15 mouse cellular contexts compared by ENCODE assay signal in the genomic region with DNA sequence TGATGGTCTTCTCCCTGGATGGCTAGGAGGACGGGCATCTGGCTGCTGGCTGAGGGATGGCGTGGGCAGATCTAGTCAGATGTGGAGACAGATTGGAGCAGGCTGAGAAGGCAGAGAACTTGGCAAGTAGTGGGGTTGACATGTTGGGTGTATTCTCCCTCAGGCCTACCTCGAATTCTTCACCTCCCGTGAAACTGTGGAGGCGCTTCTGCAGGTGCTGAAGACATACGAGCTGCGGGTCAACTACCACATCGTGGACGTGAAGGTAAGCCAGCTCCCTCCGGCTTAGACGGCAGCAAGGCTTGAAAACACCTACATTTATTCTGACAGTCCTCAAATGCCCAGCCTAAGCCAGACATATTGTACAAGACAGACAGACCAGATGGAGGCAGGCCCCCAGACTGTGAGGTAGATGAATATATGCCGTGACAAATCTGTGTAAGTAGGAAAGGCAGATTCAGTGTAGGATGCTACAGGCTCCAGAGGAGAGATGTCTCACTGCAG. TPM values are rescaled to one million over a fixed set of nuclear protein-coding genes. Genes with fewer than 3 reads are reported as not detected.
DNase-seq lines count a peak whose midpoint lies in the region; ATAC-seq and TF ChIP-seq lines count a peak whose summit lies in the region.
"Had no signal": no experiment of that assay in that cellular context is flagged by ENCODE, and none has a peak within 500 bp of the region (broad histone marks: within the 10 kb centered on the region; RNA-seq: fewer than 3 reads in every experiment).

No protein-coding gene starts in this region.

- peaks cover 40% of the 10 kb centered on the region for H3K36me3 ChIP-seq in lung, postnatal 0 days (ENCODE audit: insufficient read depth, low read length)

- DNase-seq in lung, postnatal 0 days (ENCODE audit: low spot score) = no peak
- DNase-seq in lung, postnatal 10 days = no peak
- peak; percentile 35 to 55 for DNase-seq in frontal cortex, postnatal 25 days (ENCODE audit: low spot score in 2 of 2)
- peak; percentile 77 to 78 for DNase-seq in layer of hippocampus, postnatal 36 days
- DNase-seq in right cerebral cortex, postnatal 10 days (ENCODE audit: low spot score in 2 of 2) = peak; percentile 72 to 82
- no peak for DNase-seq in urinary bladder, postnatal 25 days (ENCODE audit: low spot score)
- no peak for DNase-seq in cerebellum, adult 18-20 months
- DNase-seq in urinary bladder, postnatal 4 days (ENCODE audit: low spot score in 2 of 2) = no peak
- DNase-seq: heart, adult 2 months; heart, postnatal 4 days; kidney, adult 11 months; liver, postnatal 0 days had no signal

- no peaks in the 10 kb centered on the region for H3K27me3 ChIP-seq in lung, postnatal 0 days (replicated peaks; ENCODE audit: insufficient read depth, low read length)

- no peak for ATAC-seq in lung, postnatal 0 days
- ATAC-seq: CD4-positive, CD25-positive, alpha-beta regulatory T cell, adult 4 months; liver, postnatal 0 days had no signal

- no peak for TF ChIP-seq EP300 in lung, postnatal 0 days (IDR thresholded peaks at IDR 0.05)

- WGBS in lung, postnatal 0 days = 91% methylated on average over 12 of the region's 12 CpGs

- H3K4me3 ChIP-seq in lung, postnatal 0 days (ENCODE audit: low read depth, low read length) = no peak overlapping the region
- H3K4me3 ChIP-seq: heart, adult 2 months; myocyte had no signal

- no peak overlapping the region for H3K9ac ChIP-seq in lung, postnatal 0 days (replicated peaks; ENCODE audit: low read depth)
- H3K9ac ChIP-seq: liver, postnatal 0 days had no signal

- H3K9me3 ChIP-seq in lung, postnatal 0 days (ENCODE audit: low read length) = no peaks in the 10 kb centered on the region

- H3K4me2 ChIP-seq in lung, postnatal 0 days (replicated peaks; ENCODE audit: low read depth, low read length) = no peak overlapping the region

- H3K27ac ChIP-seq in lung, postnatal 0 days (ENCODE audit: low read length) = 0 out of 2 replicates have a peak overlapping the region, but pooled peaks have one; percentile 3
- H3K27ac ChIP-seq: heart, adult 2 months had no signal

- H3K4me1 ChIP-seq in lung, postnatal 0 days (ENCODE audit: insufficient read depth, low read depth, low read length) = no peaks in the 10 kb centered on the region

- TF ChIP-seq CTCF in lung, postnatal 0 days (IDR thresholded peaks at IDR 0.05) = no peak

RNA-seq across cellular contexts. Expression of gene Mthfr, which starts 14.6 kb away (rescaled TPM):
- 14.0 and 14.2 TPM in 2 replicates for polyA plus RNA-seq in lung, postnatal 0 days (2015; fragmentation: Nextera tagmentation; extraction: Ambion mirVana)
- 10 to 100 TPM; 29.1 to 33.2 TPM for total RNA-seq in layer of hippocampus, postnatal 36 days (2021)

RNA-seq across cellular contexts. Expression of gene Clcn6, which starts 14.8 kb away (rescaled TPM):
- polyA plus RNA-seq in lung, postnatal 0 days (2015; fragmentation: Nextera tagmentation; extraction: Ambion mirVana) = 3.5 and 4.1 TPM in 2 replicates
- total RNA-seq in layer of hippocampus, postnatal 36 days (2021) = 10 to 100 TPM; 71.1 to 75.3 TPM

RNA-seq across cellular contexts. Expression of gene Agtrap, which starts 34.4 kb away (rescaled TPM):
- polyA plus RNA-seq in lung, postnatal 0 days (2015; fragmentation: Nextera tagmentation; extraction: Ambion mirVana) = 20.7 and 22.0 TPM in 2 replicates
- total RNA-seq in layer of hippocampus, postnatal 36 days (2021) = 1 to 10 TPM; 7.3 TPM

RNA-seq across cellular contexts. Expression of gene Nppa, which starts 52.9 kb away (rescaled TPM):
- 1.6 and 2.8 TPM in 2 replicates for polyA plus RNA-seq in lung, postnatal 0 days (2015; fragmentation: Nextera tagmentation; extraction: Ambion mirVana)
- not detected for total RNA-seq in layer of hippocampus, postnatal 36 days (2021)
- total RNA-seq: megakaryocyte progenitor cell, adult 5-6 weeks had no signal
- polyA plus RNA-seq: CD4-positive, CD25-positive, alpha-beta regulatory T cell, adult 4 months; myocyte had no signal

Comparison
In these comparisons a context has a peak if more than half of its experiments do, and no peak if none do; other contexts are left out.
1. DNase-seq: peak in frontal cortex, postnatal 25 days (2 of 2), layer of hippocampus, postnatal 36 days (2 of 2) and right cerebral cortex, postnatal 10 days (2 of 2); none in lung, postnatal 0 days (single experiment), lung, postnatal 10 days (single experiment), urinary bladder, postnatal 25 days (single experiment), cerebellum, adult 18-20 months (0 of 2) and urinary bladder, postnatal 4 days (0 of 2).